Mouse (Mus musculus): ENCODE data around the gene Selenop.
A peak's percentile ranks its signal among the peaks of the same experiment; 100 is the strongest.
"Not testable (repeated sequence)": the region's sequence is repeated elsewhere in the genome, so short reads cannot be mapped to it uniquely, and the experiment has no call there.

The Selenop gene

GRCm38 (mm10) chr15:3268247-3268646 lies at the start of gene Selenop:
Gene Selenop (plus strand): TSS chr15:3268547.
- DNase-seq = no peak

GRCm38 (mm10) chr15:3218668-3219067 lies 49.7 kb upstream of the Selenop start:
- DNase-seq = not testable (repeated sequence)

- DNase-seq = no peak
These were observed 45.4 kb upstream of the Selenop start for GRCm38 (mm10) chr15:3222803-3223437.

- no peak for DNase-seq
These were observed 41.8 kb upstream of the Selenop start for GRCm38 (mm10) chr15:3226573-3226972.

GRCm38 (mm10) chr15:3228185-3228584 lies 40.2 kb upstream of the Selenop start:
- peak; percentile 37 to 77 for DNase-seq

GRCm38 (mm10) chr15:3228990-3229389 lies 39.4 kb upstream of the Selenop start:
- DNase-seq = no peak

- no peak for DNase-seq
These were observed 37.3 kb upstream of the Selenop start for GRCm38 (mm10) chr15:3231004-3231403.

- DNase-seq = peak; percentile 35 to 75
These were observed 36.0 kb upstream of the Selenop start for GRCm38 (mm10) chr15:3232168-3232835.

GRCm38 (mm10) chr15:3233837-3234551 lies 34.4 kb upstream of the Selenop start:
- DNase-seq = no peak

GRCm38 (mm10) chr15:3236338-3236737 lies 32.0 kb upstream of the Selenop start:
- DNase-seq = no peak

- no peak for DNase-seq
These were observed 30.4 kb upstream of the Selenop start for GRCm38 (mm10) chr15:3237963-3238362.

GRCm38 (mm10) chr15:3245036-3245435 lies 23.3 kb upstream of the Selenop start:
- DNase-seq = not testable (repeated sequence)

GRCm38 (mm10) chr15:3250620-3251019 lies 17.7 kb upstream of the Selenop start:
- DNase-seq = no peak

- no peak for DNase-seq
These were observed 17.2 kb upstream of the Selenop start for GRCm38 (mm10) chr15:3251031-3251717.

GRCm38 (mm10) chr15:3251718-3252067 lies 16.7 kb upstream of the Selenop start:
- DNase-seq = no peak

- no peak for DNase-seq
These were observed 9.3 kb upstream of the Selenop start for GRCm38 (mm10) chr15:3259025-3259424.

- DNase-seq = no peak
These were observed 8.0 kb upstream of the Selenop start for GRCm38 (mm10) chr15:3260309-3260708.

GRCm38 (mm10) chr15:3262883-3263282 lies 5.5 kb upstream of the Selenop start:
- no peak for DNase-seq

- no peak for DNase-seq
These were observed 4.1 kb upstream of the Selenop start for GRCm38 (mm10) chr15:3264293-3264692.

- no peak for DNase-seq
These were observed 3.5 kb upstream of the Selenop start for GRCm38 (mm10) chr15:3264828-3265227.

- DNase-seq = no peak
These were observed 1.1 kb downstream of the Selenop start for GRCm38 (mm10) chr15:3269496-3269895.

- DNase-seq = peak; percentile 52 to 65
These were observed 1.8 kb downstream of the Selenop start for GRCm38 (mm10) chr15:3269996-3270645.

GRCm38 (mm10) chr15:3270646-3271077 lies 2.3 kb downstream of the Selenop start:
- DNase-seq = peak; percentile 90 to 93
